Mouse (Mus musculus) ES-Bruce4 (cell line): Measurements from ENCODE around the gene Tnfaip3.

Experiments
- CTCF ChIP-seq: IDR thresholded peaks from one replicate; pipeline ENCODE4 v1.8.1; 2011; ENCODE audit warnings: low read depth, low read length
- POLR2A ChIP-seq: IDR thresholded peaks from one replicate; pipeline ENCODE4 v1.8.1; 2011; ENCODE audit warnings: low read length; ENCODE audit not compliant: insufficient read depth

GRCm38 (mm10) chr10:19053524-19053923 is 38.1 kb upstream of the Tnfaip3 start:
- no peak for TF ChIP-seq POLR2A
- no peak for TF ChIP-seq CTCF
